Comparison of ENCODE assay signal across 9 mouse cellular contexts in genomic region chr13:57595032-57595760, GRCm38 (mm10).
DNase-seq lines count a peak whose midpoint lies in the region; ATAC-seq and TF ChIP-seq lines count a peak whose summit lies in the region.
"Had no signal": no experiment of that assay in that cellular context is flagged by ENCODE, and none has a peak within 500 bp of the region (broad histone marks: within the 10 kb centered on the region; RNA-seq: fewer than 3 reads in every experiment).

No protein-coding gene starts in this region.

- no peaks in the 10 kb centered on the region for H3K27me3 ChIP-seq in cerebellum, adult 2 months (ENCODE audit: control insufficient read depth, insufficient read depth, low read length)
- H3K27me3 ChIP-seq in neural tube, embryonic 15.5 days (replicated peaks), result no peaks in the 10 kb centered on the region

- peak overlapping the region; percentile 41 for H3K4me2 ChIP-seq in neural tube, embryonic 15.5 days

- TF ChIP-seq CTCF in cerebellum, adult 2 months (IDR thresholded peaks at IDR 0.05; ENCODE audit: borderline replicate concordance, insufficient read depth, low read depth, low read length), result no peak

- H3K4me3 ChIP-seq in cerebellum, adult 2 months (replicated peaks; ENCODE audit: insufficient read depth, low read depth, low read length), result no peak overlapping the region
- H3K4me3 ChIP-seq in neural tube, embryonic 15.5 days (replicated peaks), result no peak overlapping the region

- H3K4me1 ChIP-seq in cerebellum, adult 2 months (ENCODE audit: control insufficient read depth, insufficient read depth, low read length), result no peaks in the 10 kb centered on the region
- peaks cover 27% of the 10 kb centered on the region for H3K4me1 ChIP-seq in neural tube, embryonic 15.5 days

- TF ChIP-seq POLR2A in cerebellum, adult 2 months (IDR thresholded peaks at IDR 0.05; ENCODE audit: borderline replicate concordance, insufficient read depth, low read length), result no peak

- no peaks in the 10 kb centered on the region for H3K36me3 ChIP-seq in neural tube, embryonic 15.5 days

- H3K9me3 ChIP-seq in neural tube, embryonic 15.5 days (replicated peaks), result no peaks in the 10 kb centered on the region

- no peak overlapping the region for H3K27ac ChIP-seq in cerebellum, adult 2 months (ENCODE audit: insufficient read depth, low read length)
- peak overlapping the region; percentile 80 for H3K27ac ChIP-seq in neural tube, embryonic 15.5 days (replicated peaks)
- H3K27ac ChIP-seq: liver, embryonic 14.5 days had no signal

- ATAC-seq in neural tube, embryonic 15.5 days (ENCODE audit: low FRiP score), result peak; percentile 86

- DNase-seq in cerebellum, postnatal 10 days, result peak; percentile 31 to 33
- no peak for DNase-seq in cerebellum, adult 2 months
- DNase-seq in frontal cortex, postnatal 10 days (ENCODE audit: low spot score in 2 of 2), result peak; percentile 55 to 65
- peak; percentile 39 to 70 for DNase-seq in left cerebral cortex, adult 9 months (ENCODE audit: low spot score in 2 of 2)
- no peak for DNase-seq in thymus, postnatal 10 days (ENCODE audit: low spot score in 2 of 2)
- no peak for DNase-seq in spleen, postnatal 10 days (ENCODE audit: low spot score in 2 of 2)
- no peak for DNase-seq in urinary bladder, postnatal 4 days (ENCODE audit: low spot score in 2 of 2)

- no peak overlapping the region; the same call in 1 of the 2 replicates for H3K9ac ChIP-seq in neural tube, embryonic 15.5 days (replicated peaks)
- H3K9ac ChIP-seq: liver, embryonic 14.5 days had no signal

- 62% methylated on average over 15 of the region's 15 CpGs for WGBS in cerebellum, adult 2 months
- 10% methylated on average over 15 of the region's 15 CpGs for WGBS in neural tube, embryonic 15.5 days

Comparison
In these comparisons a context has a peak if more than half of its experiments do, and no peak if none do; other contexts are left out.
1. DNase-seq: peak in cerebellum, postnatal 10 days (2 of 2), frontal cortex, postnatal 10 days (2 of 2) and left cerebral cortex, adult 9 months (2 of 2); none in cerebellum, adult 2 months (0 of 2), thymus, postnatal 10 days (0 of 2), spleen, postnatal 10 days (0 of 2) and urinary bladder, postnatal 4 days (0 of 2).